Mouse (Mus musculus) adrenal gland, postnatal 10 days (tissue): ENCODE results near the gene Dolk. TPM values are rescaled to one million over a fixed set of nuclear protein-coding genes. Genes with fewer than 3 reads are reported as not detected.

Experiments
- DNase-seq: peaks from one replicate; pipeline ENCODE4 v3.0.0; 2021; ENCODE audit warnings: mixed read lengths
- long read RNA-seq, 2 experiments: library from polyadenylated mRNA; stranded (forward); transcript quantifications; one replicate each; pipeline ENCODE4 v2.0.0; 2021
- total RNA-seq, 2 experiments: library from RNA; stranded (reverse); gene quantifications; 2 replicates each; pipeline ENCODE4 v1.2.3; 2021

Dolk gene
- 10 to 100 TPM; 43.4 to 46.2 TPM for total RNA-seq
- long read RNA-seq, experiment 1, transcript Dolk-201 (1 exons, 2,104 nt), result major isoform, 112 of 112 reads
- long read RNA-seq, experiment 1, partial matches to known transcripts, result 0 of 112 reads
- long read RNA-seq, experiment 1, other reads (novel, unspliced or antisense), result 0 of 112 reads
- long read RNA-seq, experiment 2, transcript Dolk-201 (1 exons, 2,104 nt), result major isoform, 57 of 57 reads
- long read RNA-seq, experiment 2, partial matches to known transcripts, result 0 of 57 reads
- long read RNA-seq, experiment 2, other reads (novel, unspliced or antisense), result 0 of 57 reads

DNA sequence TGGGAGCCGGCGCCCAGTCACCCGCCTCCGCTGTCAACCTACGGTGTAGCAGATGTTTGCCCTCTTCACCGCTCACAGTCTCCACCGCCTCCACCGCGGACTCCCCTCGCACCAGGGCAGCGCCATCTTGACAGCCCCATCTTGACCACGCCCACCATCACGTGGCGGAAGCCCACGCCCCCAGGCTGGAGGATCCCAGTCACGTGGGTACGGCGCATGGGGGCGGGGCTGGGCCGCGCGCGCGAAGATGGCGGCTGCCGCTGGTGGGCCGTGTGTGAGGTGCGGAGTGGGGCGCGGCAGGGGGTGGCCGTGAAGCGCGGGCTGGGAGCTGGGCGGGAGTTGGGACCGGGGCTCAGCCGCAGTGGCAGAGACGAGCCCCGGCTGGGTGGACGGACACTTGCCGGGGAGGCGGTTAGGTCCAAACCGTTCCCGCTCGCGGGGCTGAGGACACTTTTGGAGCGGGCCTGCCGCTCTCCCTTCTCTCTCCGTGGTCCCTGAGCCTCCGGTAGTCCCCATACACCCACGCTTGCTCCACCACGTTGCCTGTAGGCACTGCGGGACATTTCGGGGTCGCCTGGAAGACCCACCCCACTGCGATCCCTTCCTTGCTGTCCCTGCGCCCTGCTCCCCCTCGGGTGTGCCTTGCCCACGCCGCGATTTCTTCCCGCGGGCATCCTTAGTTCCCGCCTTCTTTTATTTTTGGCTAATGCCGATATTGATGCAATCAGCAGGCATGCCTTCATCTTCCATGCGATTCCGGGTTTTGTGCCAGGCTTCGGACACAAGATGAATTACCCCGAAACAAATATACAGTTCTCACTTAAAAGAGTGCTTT, at the start of gene Dolk, which contains the start of gene Nup188:
Gene Dolk, minus strand, starts transcription at position 143 of the 835 bp plus-strand sequence.
Gene Nup188, plus strand, starts transcription at position 206 of the 835 bp plus-strand sequence.
- DNase-seq, result peak; percentile 99

DNA sequence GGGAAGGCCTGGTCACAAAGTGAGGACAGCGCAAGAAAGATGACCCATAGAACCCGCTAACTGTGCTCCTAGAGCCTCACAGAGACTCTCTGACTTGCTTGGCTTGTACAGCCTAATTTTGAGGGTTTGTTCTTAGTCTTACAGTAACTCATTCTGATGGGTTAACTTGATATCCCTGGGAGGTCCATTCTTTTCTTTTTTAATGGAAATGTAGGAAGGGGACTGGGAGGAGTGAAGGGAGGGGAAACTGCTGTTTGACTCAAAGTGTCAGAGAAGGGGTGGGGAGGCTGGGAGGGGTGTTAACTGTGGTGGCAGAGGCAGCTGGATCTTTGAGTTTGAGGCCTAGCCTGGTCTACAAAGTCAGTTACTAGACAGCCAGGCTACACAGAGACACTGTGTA, 49.2 kb upstream of the Dolk start:
- DNase-seq, result no peak

DNA sequence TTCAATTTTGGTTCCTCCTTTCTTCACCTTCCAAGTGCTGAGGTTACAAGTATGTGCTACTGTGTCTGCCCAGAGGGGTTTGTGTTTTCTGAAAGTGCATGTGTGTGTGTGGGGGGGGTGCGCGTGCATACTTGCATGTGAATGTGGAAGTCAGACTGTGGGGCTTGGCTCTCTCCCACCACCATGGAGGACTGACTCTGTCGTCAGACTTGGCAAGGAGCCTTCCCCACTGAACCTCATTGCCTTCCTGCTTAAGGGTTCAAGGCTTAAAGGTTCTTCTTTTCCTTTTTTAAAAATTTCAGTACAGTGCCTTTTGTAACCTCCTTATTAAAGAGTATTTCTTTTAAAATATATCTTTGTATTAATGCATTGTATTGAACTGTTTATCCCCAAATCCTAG, 42.7 kb upstream of the Dolk start:
- peak; percentile 53 for DNase-seq

DNA sequence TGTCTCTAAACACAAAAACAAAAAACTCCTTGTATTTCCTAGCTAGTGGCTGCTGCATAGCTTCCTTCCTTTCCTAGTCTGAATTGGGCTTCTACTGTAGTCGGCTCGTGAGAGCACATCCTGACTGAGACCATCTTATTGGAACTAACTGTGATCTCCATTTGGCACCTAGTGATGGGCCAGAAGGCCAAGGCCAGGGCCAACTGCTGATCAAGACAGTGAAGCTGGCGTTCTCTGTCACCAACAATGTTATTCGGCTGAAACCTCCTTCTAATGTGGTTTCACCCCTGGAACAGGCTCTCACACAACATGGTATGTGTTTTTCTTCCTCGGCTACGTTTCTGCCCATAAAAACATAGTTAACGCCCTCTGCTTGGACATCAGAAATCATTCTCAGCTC, 41.1 kb upstream of the Dolk start:
- no peak for DNase-seq

DNA sequence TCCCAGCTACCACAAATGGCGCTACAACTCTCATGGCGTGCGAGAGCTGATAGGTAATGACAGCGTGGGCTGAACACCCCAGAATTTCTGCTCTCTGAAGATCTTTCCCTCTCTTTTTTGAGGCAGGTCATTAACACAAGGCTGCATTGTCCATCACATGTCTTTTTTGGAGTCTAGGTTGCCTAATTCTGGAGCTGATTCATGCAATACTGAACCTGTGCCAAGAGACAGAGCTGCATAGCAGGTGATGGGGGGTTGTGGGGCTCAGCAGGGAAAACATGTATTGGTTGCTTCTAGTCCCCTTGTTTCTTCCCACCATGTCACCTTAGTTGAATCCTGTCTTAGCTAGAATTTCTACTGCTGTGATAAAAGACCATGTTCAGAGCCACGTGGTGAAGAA, 39.2 kb upstream of the Dolk start:
- no peak for DNase-seq

DNA sequence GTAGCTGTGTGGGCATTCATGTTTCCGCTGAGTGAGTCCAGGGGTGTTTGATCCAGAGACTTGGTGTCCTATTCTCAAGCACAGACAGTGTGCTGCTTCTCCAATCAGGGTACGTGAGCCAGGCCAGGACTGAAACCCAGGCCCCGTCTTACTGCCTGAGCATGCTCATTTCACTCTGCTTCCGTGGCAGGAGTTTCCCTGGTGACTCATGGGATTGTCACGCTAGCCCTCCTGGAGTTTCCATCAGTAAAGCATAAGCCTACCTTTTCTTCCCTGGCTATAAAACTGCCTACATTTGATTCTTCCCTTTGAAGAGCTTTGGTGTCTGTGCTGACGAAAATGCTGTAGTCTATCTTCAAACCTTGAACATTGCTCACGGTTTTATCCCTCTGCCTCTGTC, 37.0 kb upstream of the Dolk start:
- no peak for DNase-seq

DNA sequence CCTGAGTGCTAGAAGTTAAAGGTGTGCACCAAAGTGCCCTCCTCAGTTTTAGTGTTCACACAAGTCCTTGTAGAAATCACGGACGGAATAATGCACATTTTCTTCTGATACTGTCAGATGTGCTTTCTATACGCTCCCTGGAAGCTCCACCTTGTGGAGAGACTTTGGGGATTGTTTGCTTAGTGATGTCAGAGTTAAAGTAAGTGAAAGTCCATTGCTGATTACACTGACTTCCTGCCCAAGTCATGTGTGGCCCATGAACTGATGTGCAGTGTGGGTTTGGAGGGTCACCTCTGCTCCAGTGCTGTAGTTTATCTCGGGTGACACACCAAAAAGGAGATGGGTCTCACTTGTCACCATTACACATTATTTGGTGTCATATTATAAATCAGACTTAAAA, 33.1 kb upstream of the Dolk start:
- DNase-seq, result no peak

DNA sequence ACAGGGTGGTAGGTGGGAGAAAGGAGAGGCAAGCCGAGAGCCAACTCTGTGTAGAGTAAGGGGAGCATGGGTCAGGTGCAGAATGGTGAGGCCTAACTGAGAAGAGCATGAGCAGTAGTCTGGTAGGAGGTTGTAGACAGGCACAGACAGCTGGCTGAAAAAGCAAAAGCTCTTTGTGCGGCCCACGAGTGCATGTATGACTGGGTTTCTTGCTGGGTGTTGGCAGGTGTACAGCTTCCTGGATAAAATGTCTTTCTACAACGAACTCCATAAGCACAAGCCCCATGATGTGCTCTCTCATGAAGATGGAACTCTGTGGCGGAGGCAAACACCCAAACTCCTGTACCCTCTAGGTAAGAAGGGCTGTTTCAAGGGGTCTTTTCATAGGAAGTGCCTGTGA, 30.8 kb upstream of the Dolk start:
- no peak for DNase-seq

DNA sequence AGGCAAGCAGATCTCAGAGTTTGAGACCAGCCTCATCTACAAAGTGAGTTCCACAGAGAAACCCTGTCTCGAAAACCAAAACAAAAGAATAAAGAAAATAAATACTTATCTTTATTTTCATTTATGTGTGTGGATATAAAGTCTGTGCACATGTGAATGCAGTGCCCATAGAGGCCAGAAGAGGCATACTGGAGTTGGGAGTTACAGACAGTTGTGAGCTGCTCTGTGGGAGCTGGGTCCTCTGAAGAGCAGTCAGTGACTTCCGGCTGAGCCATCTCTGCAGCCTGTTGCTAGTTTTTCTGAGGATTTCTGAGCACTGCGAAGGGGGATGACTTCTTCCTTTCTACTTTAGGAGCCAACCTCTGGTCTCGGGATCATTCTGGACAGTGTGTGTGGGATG, 30.0 kb upstream of the Dolk start:
- no peak for DNase-seq

DNA sequence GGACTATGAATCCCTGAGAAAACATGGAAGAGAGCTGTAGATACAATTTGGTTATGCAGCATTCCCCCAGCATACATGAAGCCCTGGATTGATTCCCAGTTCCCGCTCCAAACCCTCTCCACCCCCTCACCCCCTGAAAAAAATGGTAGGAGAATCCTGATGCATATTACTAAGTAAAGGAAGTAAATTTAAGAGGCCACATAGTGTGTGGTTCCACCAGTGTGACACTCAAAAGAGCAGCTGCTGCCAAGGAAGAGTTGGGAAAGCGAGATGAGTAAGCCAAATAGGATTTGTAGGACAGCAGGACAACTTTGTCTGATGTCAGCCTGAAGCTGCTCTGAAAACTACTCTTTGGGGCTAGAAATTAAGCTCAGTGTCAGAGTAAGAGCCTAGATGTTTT, 25.3 kb upstream of the Dolk start:
- DNase-seq, result peak; percentile 29

DNA sequence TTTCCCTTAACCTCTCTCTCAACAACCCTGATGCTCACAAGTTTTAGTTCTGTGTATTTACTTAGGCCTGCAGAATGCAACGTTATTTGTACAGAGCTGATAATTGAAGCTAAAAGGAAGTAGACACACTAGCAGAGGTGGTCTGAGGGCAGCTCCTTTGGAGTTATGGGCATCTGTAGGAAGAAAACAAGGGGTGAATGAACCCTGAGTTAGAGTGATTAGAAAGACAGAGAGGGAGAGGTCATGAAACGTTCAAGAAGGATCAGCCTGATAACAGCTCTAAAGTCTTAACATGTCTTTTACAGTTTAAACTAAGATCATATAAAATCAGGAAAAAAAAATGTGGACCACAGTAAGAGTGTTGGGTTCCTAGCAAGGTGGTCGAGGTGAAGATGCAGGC, 23.2 kb upstream of the Dolk start:
- DNase-seq, result no peak

DNA sequence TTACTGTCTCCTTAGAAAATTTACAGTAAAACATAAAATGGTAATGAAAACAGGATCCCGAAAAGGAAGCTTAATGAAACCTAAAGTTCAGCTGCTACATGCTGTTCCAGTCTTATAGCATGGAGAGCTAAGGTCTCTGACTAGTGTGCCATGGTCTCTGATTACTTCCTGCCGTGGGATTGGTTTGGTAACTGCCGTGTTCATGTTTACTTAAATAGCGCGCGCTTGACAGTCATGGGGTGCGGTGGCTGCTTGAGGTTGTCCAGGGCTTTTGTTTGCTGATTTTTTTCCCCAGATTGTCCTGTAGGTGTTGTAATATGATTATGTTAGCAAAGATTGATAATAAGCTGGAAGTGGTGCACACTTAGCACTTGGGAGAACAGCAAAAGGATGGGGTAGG, 20.0 kb upstream of the Dolk start:
- no peak for DNase-seq

DNA sequence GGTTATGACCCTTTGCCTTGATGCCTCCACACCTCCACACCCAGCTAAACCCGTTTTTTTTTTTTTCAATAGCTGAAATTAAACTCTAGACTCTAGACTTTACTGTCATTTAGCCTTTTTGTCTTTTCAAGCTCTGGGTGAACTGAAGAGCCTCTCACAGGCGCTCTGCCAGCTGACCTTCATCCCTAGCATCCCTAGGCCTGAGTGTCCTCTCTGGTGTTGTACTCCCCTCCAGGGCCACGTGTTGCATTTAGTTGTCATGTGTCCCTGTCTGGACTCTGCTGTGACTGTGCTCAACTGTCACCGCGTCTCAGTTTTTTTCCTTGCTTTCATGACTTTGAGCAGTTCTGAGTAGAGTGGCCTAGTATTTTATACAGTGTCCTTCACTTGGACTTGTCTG, 13.8 kb upstream of the Dolk start:
- DNase-seq, result peak; percentile 43

DNA sequence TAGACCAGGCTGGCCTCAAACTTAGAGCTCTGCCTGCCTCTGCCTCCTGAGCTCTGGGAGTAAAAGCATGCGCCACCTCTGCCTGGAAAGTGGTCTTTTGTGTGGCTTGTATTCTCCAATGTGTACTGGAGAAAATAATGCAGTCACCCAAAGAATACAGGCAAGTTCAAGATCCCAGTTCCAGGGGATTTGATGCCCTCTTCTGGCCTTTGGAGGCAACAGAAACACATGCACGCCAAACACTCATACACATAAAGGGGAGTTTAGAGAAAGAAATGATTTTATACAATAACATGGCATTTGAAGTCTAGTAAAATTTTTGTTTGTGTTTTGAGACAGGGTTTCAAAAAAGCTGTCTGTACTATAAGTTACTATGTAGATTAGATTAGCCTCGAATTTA, 13.4 kb upstream of the Dolk start:
- DNase-seq, result peak; percentile 25

DNA sequence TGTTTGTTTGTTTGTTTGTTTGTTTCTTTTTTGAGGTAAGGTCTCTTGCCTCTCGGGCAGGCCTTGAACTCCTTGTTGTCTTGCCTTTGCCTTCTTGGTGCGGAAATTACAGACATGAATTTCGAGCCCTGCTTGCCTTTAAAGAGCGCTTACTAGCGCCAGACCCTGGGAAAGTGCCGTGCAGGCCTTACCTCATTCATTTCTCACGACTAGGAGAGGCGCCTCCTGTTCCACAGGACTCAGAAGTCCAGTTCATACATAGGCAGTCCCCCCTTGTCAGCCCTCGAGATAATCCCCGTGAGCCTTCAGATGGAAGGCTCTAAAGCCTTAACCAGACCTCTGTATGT, 866 bp upstream of the Dolk start:
- DNase-seq, result peak; percentile 23

DNA sequence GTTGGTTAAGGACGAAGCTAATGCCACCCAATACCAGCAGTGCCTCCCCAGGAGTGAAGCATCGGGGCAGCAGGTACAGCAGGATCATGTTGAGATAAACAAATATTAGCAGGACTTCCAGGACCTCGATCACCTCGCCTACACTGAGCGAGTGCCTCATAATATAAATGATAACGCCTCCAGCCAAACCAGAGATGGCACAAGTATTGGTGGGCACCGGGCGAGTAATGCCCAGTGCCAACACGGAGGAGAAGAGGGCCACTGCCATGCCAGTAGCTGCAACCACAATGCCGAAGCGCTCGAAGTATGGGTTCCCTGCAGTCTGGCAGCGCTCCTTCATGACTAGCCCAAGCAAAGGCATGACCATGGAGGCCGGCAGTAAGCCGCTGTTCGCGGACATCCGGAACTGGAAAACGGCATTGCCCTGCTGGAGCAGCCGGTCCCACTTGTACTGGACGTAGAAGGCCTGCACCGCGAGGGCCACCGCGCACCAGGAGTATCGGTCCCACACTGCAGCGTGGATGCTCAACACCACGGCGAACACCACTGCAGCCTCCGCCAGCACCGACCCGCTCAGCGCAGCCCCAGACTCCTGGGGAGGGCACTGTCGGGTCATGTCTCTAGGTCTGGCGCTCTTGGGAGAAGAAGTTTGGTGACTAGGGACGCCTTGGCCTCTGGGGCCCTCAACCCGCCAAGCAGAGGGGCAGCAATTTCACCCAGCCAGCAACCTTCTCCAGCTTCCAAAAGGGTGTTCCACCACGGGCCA, 535 bp downstream of the Dolk start:
- DNase-seq, result peak; percentile 40

DNA sequence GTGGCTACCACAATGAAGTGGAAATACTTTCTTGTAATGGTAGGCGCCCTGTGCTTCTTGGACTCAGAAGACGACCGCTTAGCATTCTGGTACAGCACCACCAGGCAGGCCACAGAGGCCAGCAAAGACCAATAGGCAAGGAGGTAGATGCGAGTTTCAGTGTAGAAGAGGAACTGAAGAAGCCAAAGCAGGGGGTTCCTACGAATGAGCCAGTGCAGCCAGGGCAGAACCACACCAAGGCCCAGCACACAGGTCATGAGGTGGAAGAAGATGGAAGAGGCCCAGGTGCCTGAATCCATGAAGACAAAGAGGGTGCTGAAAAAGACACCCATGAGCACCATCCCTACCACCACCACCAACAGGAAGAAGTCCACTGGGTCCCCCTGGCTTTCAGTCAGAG, 1.1 kb downstream of the Dolk start:
- no peak for DNase-seq

DNA sequence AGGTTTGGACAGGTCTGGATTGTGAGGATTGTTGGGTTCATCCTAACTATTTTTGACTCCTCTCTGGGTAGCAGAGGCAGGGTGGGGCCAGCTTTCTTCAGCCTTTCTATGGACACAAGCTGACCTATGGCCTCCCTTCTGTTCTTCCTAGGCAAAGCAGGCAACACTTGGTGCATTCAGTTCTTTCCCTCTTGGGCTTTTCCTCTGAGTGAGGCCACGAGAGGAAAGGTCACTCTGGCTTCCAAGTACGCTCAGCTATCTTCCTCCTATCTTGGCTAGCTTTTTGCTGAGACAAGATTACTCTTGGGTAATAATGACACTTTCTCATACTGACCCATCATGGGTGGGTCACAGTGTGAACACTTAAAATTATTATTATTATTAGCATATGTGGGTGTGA, 2.9 kb downstream of the Dolk start:
- DNase-seq, result peak; percentile 38

DNA sequence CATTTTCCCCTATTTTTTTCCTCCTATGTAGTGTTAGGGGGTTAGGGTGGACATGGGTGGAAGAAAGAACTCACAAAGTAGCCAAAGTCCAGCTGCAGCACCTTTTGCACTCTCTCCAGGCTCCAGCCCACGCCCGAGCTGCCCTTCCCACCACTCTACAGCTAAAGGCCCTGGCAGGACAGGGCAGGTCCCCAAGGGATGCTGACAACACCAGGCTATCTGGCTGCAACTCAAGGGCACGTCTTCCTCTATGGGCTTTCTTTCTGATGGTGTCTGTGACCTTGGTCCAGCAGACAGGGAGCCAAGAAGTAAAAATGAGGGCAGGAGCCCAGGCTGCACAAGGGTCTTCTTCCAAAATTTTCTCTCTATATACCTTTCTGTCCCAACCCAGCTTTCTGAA, 4.5 kb downstream of the Dolk start:
- DNase-seq, result peak; percentile 80

DNA sequence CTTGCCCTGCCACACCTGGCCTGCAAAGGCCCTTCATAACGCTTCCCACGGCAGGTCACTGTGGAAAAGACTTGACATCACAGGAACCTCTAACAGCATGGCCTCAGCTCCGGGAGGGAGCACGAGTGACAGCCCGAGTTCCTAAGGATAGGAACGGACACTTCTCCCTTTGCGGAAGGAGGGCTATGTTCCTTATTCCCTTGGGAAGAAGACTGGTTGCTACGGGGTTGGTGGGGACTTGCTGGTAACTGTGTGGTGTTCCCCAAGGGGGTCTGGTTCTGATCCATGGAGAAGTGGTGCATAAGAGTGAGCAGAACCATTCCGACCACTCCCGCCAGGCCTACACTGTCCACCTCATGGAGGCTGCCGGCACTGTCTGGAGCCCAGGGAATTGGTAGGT, 5.4 kb downstream of the Dolk start, which contains the start of gene Gm28038:
Gene Gm28038, plus strand, starts transcription at position 301 of the 400 bp plus-strand sequence.
- no peak for DNase-seq

DNA sequence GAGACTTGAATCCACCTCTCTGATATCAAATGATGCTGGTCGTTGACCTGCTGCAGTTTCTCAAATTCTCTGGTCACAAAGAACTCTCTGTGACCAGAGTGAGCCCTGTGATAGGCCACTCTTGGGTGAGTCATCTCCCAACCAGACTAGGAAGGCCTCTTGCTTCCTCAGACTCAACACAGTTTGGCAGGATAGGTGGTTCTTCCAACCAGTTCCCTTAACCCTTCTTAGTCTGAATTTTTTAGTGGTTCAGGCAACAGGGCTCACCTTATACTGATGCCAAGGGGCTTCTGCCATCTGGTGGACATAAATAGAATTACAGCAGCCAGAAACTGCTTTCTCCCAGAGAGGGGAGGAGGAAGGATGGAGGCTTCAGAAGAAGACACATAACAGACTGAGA, 16.0 kb downstream of the Dolk start:
- peak; percentile 77 for DNase-seq

DNA sequence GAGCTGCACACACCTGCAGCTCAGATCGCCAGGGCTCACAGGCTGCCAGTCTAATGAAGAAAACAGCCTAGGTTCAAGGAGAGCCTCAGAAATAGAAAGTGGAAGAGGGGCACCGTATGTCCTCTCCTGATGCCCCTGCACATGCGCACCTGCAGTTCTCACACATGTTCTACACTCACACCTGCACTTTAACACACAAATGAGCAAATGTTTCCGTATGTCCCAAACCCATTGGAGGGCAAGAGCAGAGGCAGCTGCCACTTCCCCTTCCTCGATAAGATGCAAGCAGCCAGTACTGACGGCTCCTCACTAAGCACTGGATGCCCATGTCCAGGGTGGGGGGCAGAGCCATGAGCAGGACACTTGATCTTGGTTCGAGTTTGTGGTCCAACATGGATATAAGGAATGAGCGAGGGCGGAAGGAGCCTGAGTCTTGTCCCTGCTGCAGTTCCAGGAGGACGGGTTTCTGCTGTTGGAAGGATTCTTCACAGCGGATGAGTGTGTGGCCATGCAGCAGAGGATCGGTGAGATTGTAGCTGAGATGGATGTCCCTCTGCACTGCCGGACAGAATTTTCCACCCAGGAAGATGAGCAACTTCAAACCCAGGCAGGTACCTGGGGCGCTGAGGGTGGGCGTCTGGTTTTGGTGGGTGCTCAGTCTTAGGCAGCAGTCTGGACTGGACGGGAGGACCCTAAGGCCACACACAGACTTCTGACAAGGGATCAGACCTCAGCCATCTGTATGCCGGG, 16.7 kb downstream of the Dolk start:
- no peak for DNase-seq
